Mouse (Mus musculus): ENCODE measurements around the gene Abcb4.

- TF ChIP-seq HCFC1 (IDR thresholded peaks at IDR 0.05; ENCODE audit: borderline replicate concordance, insufficient read depth, low read length) (no peak), ZNF384 (IDR thresholded peaks at IDR 0.05; ENCODE audit: low read depth, low read length) (peak; percentile 76; the same call in 1 of the 2 replicates), MAFK (IDR thresholded peaks at IDR 0.05; ENCODE audit: insufficient read depth, low read depth, low read length) (no peak)
These were observed 18.2 kb downstream of the Abcb4 start for GRCm38 (mm10) chr5:8911567-8912198.
